Mouse (Mus musculus) effector memory CD4-positive, alpha-beta T cell, adult 7 months (primary cell): ENCODE measurements around the gene Ttc21a. TPM values are rescaled to one million over a fixed set of nuclear protein-coding genes. Genes with fewer than 3 reads are reported as not detected.

Experiments used
- polyA plus RNA-seq: library from polyadenylated mRNA; unstranded; fragments of 100-300 nt; shearing (Covaris generic); gene quantifications from one replicate; pipeline ENCODE4 v1.2.1, GENCODE M21; 2017

The Ttc21a gene
- 0.12 TPM for polyA plus RNA-seq

DNA sequence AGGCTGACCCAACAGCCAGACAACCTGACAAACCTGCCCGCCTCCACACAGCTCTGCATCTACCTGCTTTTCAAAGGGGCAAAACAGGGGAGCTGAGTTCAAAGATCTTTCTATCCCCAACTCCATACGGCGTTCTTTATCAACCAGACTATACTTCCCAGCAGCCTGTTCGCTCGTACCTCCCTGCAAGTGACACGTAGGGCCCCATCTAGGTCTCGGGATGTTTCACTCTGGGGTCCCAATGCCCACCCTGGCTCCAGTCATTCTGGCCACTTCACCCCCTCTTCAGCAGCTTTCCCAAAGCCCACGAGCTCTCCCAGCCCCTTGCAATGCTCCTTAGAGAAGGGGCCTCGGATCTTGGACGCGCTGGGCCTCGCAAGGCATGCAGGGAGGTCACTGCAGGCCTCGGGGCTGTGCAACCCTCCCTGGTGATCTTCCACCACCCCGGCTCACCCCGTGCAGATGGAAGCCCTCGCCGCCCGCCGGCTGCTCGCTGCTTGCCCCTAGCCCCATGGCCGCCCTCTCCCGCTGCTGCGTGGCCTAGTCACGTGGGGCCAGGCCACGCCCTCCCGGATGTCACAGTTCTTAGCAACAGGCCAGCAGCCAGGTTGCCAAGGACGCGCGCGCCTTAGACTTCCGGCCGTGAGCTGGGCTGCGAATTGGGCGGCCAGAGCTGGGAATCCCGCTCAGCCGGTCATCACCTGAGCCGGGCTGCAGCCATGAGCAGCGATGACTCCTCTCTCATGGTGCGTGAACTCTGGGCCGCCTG lies at the start of gene Ttc21a, which contains the start of gene Gorasp1:
Gene Ttc21a, plus strand, starts transcription at position 602 of the 769 bp plus-strand sequence.
Gene Gorasp1, minus strand, starts transcription at position 561 of the 769 bp plus-strand sequence.

DNA sequence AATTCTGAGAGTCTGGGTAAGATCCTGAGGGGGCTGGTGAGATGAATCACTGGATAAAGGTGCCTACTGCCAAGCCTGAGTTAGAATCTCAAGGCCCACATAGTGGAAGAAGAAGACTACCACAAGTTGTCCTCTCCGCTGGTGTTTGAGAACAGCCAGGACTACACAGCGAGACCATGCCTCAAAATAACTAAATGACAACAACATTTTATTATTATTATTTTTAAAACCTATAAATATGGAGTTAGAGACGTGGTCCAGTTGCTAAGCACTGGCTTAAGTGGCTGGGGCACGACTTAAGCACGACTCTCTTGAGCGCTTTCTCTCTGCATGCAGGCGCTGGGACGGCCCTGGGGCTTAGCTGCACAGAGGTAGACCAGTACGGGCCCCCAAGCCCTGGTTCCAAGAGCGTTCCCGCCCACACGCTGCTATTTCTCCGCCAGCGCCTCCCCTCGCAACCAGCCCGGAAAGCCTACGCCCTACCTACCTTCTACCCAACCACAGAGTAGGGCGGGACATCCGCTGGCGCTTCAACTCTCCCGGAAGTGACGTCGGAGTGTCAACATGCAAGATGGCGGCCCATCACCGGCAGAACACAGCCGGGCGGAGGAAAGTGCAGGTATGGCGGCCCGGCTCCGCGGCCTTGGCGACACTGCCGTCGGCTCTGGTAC lies 42.9 kb upstream of the Ttc21a start, which contains the start of gene Wdr48:
Gene Wdr48, plus strand, starts transcription at position 540 of the 671 bp plus-strand sequence.

DNA sequence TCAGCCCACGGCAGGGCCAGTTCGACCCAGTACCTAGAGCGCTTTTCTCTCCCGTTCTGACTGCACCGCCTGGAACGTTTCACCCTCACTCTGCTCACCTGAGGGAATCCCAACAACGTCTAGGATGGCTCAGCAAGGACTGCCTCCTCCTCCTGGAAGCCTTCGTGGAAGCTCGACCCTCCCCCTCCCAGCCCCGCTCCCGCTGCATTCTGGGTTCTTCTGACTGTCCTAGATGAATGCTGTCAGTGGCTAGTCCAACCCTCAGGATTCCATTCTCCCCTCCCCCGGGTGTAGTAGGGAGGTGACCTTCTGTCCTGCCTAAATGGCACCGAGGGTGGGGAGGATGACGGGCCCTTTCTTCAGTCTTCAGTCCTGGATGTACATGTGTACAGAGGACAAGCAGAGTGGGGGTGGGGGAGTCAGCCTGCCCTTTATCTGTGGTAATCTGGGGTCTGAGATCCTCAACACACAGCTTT lies 47.2 kb downstream of the Ttc21a start, which contains the start of gene Csrnp1:
Gene Csrnp1, minus strand, starts transcription at position 123 of the 476 bp plus-strand sequence.

Other genes with a start within 250 kb of the Ttc21a start
- 0.32 TPM for gene Scn10a, start 218.3 kb upstream of the Ttc21a start, polyA plus RNA-seq
- gene Scn11a, start 112.2 kb upstream of the Ttc21a start, polyA plus RNA-seq = 0.11 TPM
- 58.3 TPM for gene Wdr48, start 42.7 kb upstream of the Ttc21a start, polyA plus RNA-seq
- 1.2 TPM for gene Gorasp1, start within 50 bp of the Ttc21a start, polyA plus RNA-seq
- gene Csrnp1, start 47.1 kb downstream of the Ttc21a start, polyA plus RNA-seq = 365 TPM
- gene Xirp1, start 86.0 kb downstream of the Ttc21a start, polyA plus RNA-seq = not detected
- gene Cx3cr1, start 132.3 kb downstream of the Ttc21a start, polyA plus RNA-seq = 1.3 TPM
- 6.7 TPM for gene Ccr8, start 154.5 kb downstream of the Ttc21a start, polyA plus RNA-seq
- gene Slc25a38, start 172.8 kb downstream of the Ttc21a start, polyA plus RNA-seq = 42.9 TPM
- 1,578 TPM for gene Rpsa, start 190.1 kb downstream of the Ttc21a start, polyA plus RNA-seq
- 0.60 TPM for gene Mobp, start 212.1 kb downstream of the Ttc21a start, polyA plus RNA-seq